Mouse (Mus musculus) neural tube, embryonic 14.5 days (tissue): Measurements from ENCODE around the gene Slc17a8. TPM values are rescaled to one million over a fixed set of nuclear protein-coding genes. Genes with fewer than 3 reads are reported as not detected.

Experiments
- ATAC-seq: fragments of 200-750 bp; cut with Nextera tagmentation; 2 replicates; pipeline ENCODE4 v1.8.0; 2017; ENCODE audit warnings: low read depth, mild to moderate bottlenecking, moderate TSS enrichment, moderate library complexity
- H3K27ac ChIP-seq: fragments of 300-500 bp; sonication (generic); 2 replicates; pipeline ENCODE4 v1.5.1; 2014; ENCODE audit warnings: low read depth, mild to moderate bottlenecking, control low read depth, low read length, moderate library complexity, mixed read lengths
- H3K27me3 ChIP-seq: fragments of 300-500 bp; sonication (generic); 2 replicates; pipeline ENCODE4 v1.6.1; 2014; ENCODE audit warnings: low read length; ENCODE audit not compliant: control insufficient read depth, insufficient read depth
- H3K36me3 ChIP-seq: fragments of 300-500 bp; sonication (generic); 2 replicates; pipeline ENCODE4 v1.6.1; 2014; ENCODE audit warnings: low read length, mixed read lengths; ENCODE audit not compliant: control insufficient read depth, insufficient read depth
- H3K4me1 ChIP-seq: fragments of 300-500 bp; sonication (generic); 2 replicates; pipeline ENCODE4 v1.6.1; 2014; ENCODE audit warnings: low read length; ENCODE audit not compliant: control insufficient read depth, insufficient read depth
- H3K4me2 ChIP-seq: fragments of 300-500 bp; sonication (generic); 2 replicates; pipeline ENCODE4 v1.6.1; 2014; ENCODE audit warnings: mild to moderate bottlenecking, low read depth, low read length, control low read depth
- H3K4me3 ChIP-seq: fragments of 300-500 bp; sonication (generic); 2 replicates; pipeline ENCODE4 v1.5.1; 2014; ENCODE audit warnings: low read depth, low read length, control low read depth, mixed read lengths
- H3K9ac ChIP-seq: fragments of 300-500 bp; sonication (generic); replicated peaks from 2 replicates; pipeline ENCODE4 v1.6.1; 2014; ENCODE audit warnings: low read depth, mild to moderate bottlenecking, control low read depth, low read length, mixed read lengths
- H3K9me3 ChIP-seq: fragments of 300-500 bp; sonication (generic); 2 replicates; pipeline ENCODE4 v1.6.1; 2016; ENCODE audit warnings: low read length; ENCODE audit not compliant: control insufficient read depth
- WGBS: fragments of 180-500 bp; shearing (Covaris S2); extraction: QIAGEN DNeasy Blood & Tissue Kit; methylation state at CpG from one replicate; pipeline ENCODE4 v1.1.7; 2014; 5-methylcytosine and 5-hydroxymethylcytosine counted together
- polyA plus RNA-seq: library from polyadenylated mRNA; unstranded; fragments of >200 nt; fragmentation: Nextera tagmentation; extraction: Ambion mirVana; gene quantifications from 2 replicates; pipeline ENCODE4 v1.2.1, GENCODE M21; 2014

Gene Slc17a8
- polyA plus RNA-seq, 1 experiment from 2014 or later = 0.37 TPM

DNA sequence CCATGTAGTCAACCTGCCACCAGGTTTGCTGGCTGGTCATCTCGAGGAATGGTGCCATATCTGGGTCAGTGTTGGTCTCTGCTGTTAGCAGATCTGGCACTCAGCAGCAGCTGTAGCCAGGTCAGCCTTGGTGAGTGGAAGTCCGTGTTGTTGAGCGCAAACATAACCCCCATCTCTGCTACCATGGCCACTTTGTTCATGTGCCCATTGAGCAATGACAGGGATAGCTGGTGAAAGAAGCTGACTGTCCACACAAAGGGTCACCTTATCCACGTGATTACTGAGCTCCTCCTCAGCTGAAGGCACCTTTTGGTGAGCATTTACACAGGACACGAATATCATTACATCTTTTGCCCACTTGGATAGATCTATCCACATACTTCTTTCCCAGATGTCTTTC, 68.0 kb downstream of the Slc17a8 start:
- no peaks in the 10 kb centered on the region for H3K9me3 ChIP-seq
- H3K27ac ChIP-seq = no peak overlapping the region
- ATAC-seq = no peak
- no peaks in the 10 kb centered on the region for H3K27me3 ChIP-seq
- H3K4me3 ChIP-seq = no peak overlapping the region
- WGBS = 84% methylated on average over 5 of the region's 5 CpGs
- H3K4me1 ChIP-seq = no peaks in the 10 kb centered on the region
- no peak overlapping the region for H3K9ac ChIP-seq
- no peaks in the 10 kb centered on the region for H3K36me3 ChIP-seq
- H3K4me2 ChIP-seq = no peak overlapping the region

- Histone ChIP-seq H3K4me3 (no peak overlapping the region), H3K4me2 (no peak overlapping the region), H3K4me1 (no peaks in the 10 kb centered on the region), H3K9me3 (no peaks in the 10 kb centered on the region), H3K9ac (no peak overlapping the region), H3K36me3 (no peaks in the 10 kb centered on the region), H3K27me3 (no peaks in the 10 kb centered on the region), H3K27ac (no peak overlapping the region)
- WGBS = 89% methylated on average over 4 of the region's 4 CpGs
- no peak for ATAC-seq
Measured at GRCm38 (mm10) chr10:89551657-89552056, 69.4 kb downstream of the Slc17a8 start.

DNA sequence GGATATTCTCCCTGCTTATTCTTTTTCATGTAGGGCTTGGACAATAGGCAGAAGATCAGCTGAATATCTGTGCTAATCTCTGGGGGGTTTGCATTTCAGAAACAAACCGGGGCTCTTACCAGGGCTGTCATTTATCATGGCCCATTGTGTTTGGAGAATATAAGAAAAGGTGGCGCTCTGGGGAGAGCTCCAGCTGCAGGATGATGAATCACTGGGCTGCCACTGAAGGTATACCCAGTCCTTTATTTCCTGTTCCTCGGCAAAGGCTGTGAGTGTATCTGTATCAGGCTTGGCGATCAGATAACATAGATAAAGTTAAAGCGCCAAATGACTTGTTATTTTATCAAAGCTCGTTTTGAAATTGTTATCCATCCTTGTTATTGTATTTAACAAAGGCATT, 73.0 kb downstream of the Slc17a8 start:
- peak; percentile 68; the same call in 1 of the 2 replicates for ATAC-seq

DNA sequence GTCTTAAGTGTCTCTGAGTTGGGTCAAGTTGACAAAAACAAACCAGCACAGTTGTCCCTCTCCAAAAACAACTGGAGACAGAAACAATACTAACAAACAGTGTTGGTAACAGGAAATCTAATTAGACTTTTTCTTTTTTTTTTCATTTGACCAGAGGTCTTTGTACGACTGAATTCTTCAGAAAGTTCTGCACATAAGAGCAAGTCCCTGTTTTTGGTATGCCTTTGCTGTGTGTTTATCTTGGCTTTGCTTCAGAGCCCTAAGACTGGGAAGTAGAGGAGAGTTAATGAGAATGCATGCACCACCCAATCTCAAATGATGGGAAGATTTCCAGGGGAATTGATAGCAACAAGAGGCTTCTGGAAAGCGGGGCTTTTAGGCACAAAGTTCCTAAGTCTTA, 74.1 kb downstream of the Slc17a8 start:
- no peaks in the 10 kb centered on the region for H3K9me3 ChIP-seq
- H3K27ac ChIP-seq = no peak overlapping the region
- ATAC-seq = no peak
- no peaks in the 10 kb centered on the region for H3K36me3 ChIP-seq
- no peak overlapping the region for H3K4me2 ChIP-seq
- no peaks in the 10 kb centered on the region for H3K27me3 ChIP-seq
- no peak overlapping the region for H3K4me3 ChIP-seq
- 87% methylated on average over 2 of the region's 2 CpGs for WGBS
- no peaks in the 10 kb centered on the region for H3K4me1 ChIP-seq
- no peak overlapping the region for H3K9ac ChIP-seq

More for the DNA sequence above, 73.0 kb downstream of the Slc17a8 start:
- peak overlapping the region; percentile 40 for H3K27ac ChIP-seq
- no peak overlapping the region for H3K4me2 ChIP-seq
- no peaks in the 10 kb centered on the region for H3K27me3 ChIP-seq
- no peaks in the 10 kb centered on the region for H3K9me3 ChIP-seq
- H3K4me1 ChIP-seq = no peaks in the 10 kb centered on the region
- H3K9ac ChIP-seq = no peak overlapping the region
- H3K36me3 ChIP-seq = no peaks in the 10 kb centered on the region
- no peak overlapping the region for H3K4me3 ChIP-seq
- 35% methylated on average over 6 of the region's 6 CpGs for WGBS

GRCm38 (mm10) chr10:89543867-89544266, 77.2 kb downstream of the Slc17a8 start:
- no peak overlapping the region for H3K4me3 ChIP-seq
- H3K4me2 ChIP-seq = no peak overlapping the region
- no peak overlapping the region for H3K9ac ChIP-seq
- H3K27ac ChIP-seq = no peak overlapping the region
- no peaks in the 10 kb centered on the region for H3K27me3 ChIP-seq
- no peaks in the 10 kb centered on the region for H3K4me1 ChIP-seq
- no peaks in the 10 kb centered on the region for H3K9me3 ChIP-seq
- 77% methylated on average over 6 of the region's 6 CpGs for WGBS
- no peak for ATAC-seq
- H3K36me3 ChIP-seq = no peaks in the 10 kb centered on the region

- WGBS = 73% methylated on average over 3 of the region's 3 CpGs
- H3K9ac ChIP-seq = no peak overlapping the region
- no peaks in the 10 kb centered on the region for H3K27me3 ChIP-seq
- ATAC-seq = no peak
- no peaks in the 10 kb centered on the region for H3K36me3 ChIP-seq
- H3K27ac ChIP-seq = no peak overlapping the region
- no peak overlapping the region for H3K4me3 ChIP-seq
- no peaks in the 10 kb centered on the region for H3K9me3 ChIP-seq
- no peak overlapping the region for H3K4me2 ChIP-seq
- no peaks in the 10 kb centered on the region for H3K4me1 ChIP-seq
Measured at GRCm38 (mm10) chr10:89542321-89542720, 78.7 kb downstream of the Slc17a8 start.

DNA sequence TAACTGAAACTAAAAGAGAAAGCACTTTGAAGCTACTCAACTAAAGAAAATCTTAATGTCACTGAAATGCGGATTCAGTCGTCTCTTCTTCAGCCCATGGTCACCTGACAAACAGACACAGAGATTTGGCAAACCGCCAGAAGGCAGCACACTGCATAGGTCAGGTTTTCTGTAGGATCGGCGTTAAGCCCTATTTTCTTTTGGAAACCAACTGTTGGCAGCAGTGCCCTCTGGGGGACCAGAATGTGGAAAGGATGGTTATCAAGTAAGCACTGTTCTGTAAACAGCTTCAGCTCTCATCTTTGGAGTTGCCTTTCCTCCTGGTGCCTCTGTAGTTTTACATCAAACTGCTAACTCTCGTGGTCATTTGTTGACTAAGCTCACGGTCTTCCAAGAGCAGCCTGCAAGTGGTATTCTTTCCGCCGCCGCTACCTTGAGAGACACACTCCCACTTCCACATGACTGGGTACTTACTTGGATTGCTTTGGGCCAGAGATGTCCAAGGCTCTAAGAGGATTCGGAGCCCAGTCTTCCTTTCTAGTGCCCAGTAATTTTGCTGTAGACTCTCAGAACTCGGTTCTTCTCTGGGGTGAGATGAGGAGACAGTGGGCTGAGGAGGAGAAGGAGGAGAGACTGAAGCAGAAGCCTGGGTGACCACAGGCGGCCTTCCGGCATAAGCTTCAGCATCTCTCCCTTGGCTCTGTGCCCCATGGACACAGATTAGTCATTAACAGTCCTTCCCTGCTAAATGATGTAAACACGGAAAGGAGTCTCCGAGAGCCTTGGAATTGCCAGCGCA, 87.9 kb downstream of the Slc17a8 start, which contains the start of gene Nr1h4:
Gene Nr1h4 (minus strand): TSS at position 657 of the 799 bp plus-strand sequence.
- no peak for ATAC-seq
- Histone ChIP-seq H3K27ac (no peak within 1 kb of the TSS), H3K4me3 (no peak within 1 kb of the TSS), H3K9ac (no peak within 1 kb of the TSS), H3K9me3 (no peaks in the 10 kb centered on the region), H3K27me3 (no peaks in the 10 kb centered on the region), H3K36me3 (no peaks in the 10 kb centered on the region), H3K4me1 (no peaks in the 10 kb centered on the region), H3K4me2 (no peak within 1 kb of the TSS)
- WGBS = 79% methylated on average over 17 of the region's 17 CpGs

- H3K27me3 ChIP-seq = no peaks in the 10 kb centered on the region
- no peak overlapping the region for H3K4me3 ChIP-seq
- H3K9ac ChIP-seq = no peak overlapping the region
- ATAC-seq = no peak
- H3K4me2 ChIP-seq = no peak overlapping the region
- no peaks in the 10 kb centered on the region for H3K9me3 ChIP-seq
- 78% methylated on average over 5 of the region's 5 CpGs for WGBS
- no peaks in the 10 kb centered on the region for H3K4me1 ChIP-seq
- no peak overlapping the region for H3K27ac ChIP-seq
- H3K36me3 ChIP-seq = no peaks in the 10 kb centered on the region
Measured at GRCm38 (mm10) chr10:89532451-89532850, 88.6 kb downstream of the Slc17a8 start.

DNA sequence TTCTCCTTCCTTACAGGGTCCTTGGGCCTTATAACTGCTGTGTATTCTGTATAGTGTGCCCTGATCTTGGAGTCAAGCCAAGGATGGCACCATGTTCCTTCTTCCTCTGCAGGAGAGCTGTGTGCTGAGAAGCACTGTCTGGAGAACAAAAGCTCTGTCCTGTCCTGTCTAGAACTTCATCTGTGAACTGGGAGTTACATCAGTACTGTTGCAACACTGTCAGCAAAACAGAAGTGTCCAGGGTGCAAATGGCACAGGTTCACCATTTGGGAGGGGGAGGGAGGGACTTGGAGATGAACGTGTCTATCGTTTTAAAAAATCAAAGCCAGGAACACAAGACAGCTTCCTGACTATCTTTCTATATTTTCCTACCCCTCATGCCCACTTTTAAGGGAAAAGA, 89.1 kb downstream of the Slc17a8 start:
- Histone ChIP-seq H3K4me1 (no peaks in the 10 kb centered on the region), H3K9ac (no peak overlapping the region), H3K4me3 (no peak overlapping the region), H3K27me3 (no peaks in the 10 kb centered on the region), H3K27ac (no peak overlapping the region), H3K9me3 (no peaks in the 10 kb centered on the region), H3K36me3 (no peaks in the 10 kb centered on the region), H3K4me2 (no peak overlapping the region)
- 90% methylated on average over 2 of the region's 2 CpGs for WGBS
- ATAC-seq = no peak
